Comparison of ENCODE assay signal across 8 mouse cellular contexts in the genomic region with DNA sequence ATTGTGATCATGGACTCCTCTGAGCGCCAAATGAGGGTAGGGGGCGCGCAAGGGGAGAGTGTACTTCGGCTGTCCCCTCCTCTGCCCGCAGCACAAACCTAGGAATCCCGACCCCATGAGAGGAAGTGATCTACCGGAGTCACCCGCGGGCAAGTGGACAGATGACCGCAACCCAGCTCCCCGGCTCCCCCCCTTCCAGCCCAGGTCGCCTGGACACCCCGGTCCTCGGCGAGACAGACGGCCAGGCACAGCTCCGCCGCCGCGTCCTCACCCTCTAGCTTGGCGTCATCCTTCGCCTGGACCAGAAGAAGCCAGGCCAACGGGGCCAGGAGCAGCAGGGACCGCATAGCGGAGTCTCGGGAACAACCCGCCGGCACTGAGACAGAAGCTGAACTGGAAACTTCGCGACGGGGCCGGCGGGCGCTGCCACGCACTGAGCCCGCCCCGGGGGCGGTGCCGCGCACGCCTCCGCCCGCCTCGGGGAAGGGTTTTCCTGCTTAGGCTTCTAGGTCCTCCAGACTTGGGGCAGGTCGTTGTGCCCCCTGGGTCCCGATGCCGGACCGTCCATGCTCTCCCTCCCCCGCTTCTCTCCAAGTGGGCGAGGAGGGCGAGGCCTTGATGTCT. TPM values are rescaled to one million over a fixed set of nuclear protein-coding genes. Genes with fewer than 3 reads are reported as not detected.
A peak's percentile ranks its signal among the peaks of the same experiment; 100 is the strongest.
DNase-seq lines count a peak whose midpoint lies in the region; ATAC-seq and TF ChIP-seq lines count a peak whose summit lies in the region.

A gene (minus strand): TSS at position 437 of the 624 bp plus-strand sequence.

- peak; percentile 26; the same call in 1 of the 2 replicates for TF ChIP-seq CTCF in stomach, postnatal 0 days (IDR thresholded peaks at IDR 0.05; ENCODE audit: low read depth)

- peak; percentile 41 for ATAC-seq in forebrain, embryonic 15.5 days (replicated peaks)
- ATAC-seq in liver, embryonic 15.5 days (ENCODE audit: insufficient read depth) = peak; percentile 19; the same call in 1 of the 2 replicates
- ATAC-seq in neural tube, embryonic 11.5 days (ENCODE audit: insufficient read depth, low FRiP score, low TSS enrichment) = peak; percentile 48
- peak; percentile 66 for ATAC-seq in stomach, postnatal 0 days (ENCODE audit: low FRiP score, low TSS enrichment)

- H3K27me3 ChIP-seq in forebrain, embryonic 15.5 days = no peaks in the 10 kb centered on the region
- peaks cover 30% of the 10 kb centered on the region; the same call in 1 of the 2 replicates for H3K27me3 ChIP-seq in liver, embryonic 15.5 days
- no peaks in the 10 kb centered on the region for H3K27me3 ChIP-seq in neural tube, embryonic 11.5 days (ENCODE audit: control insufficient read depth, insufficient read depth, low read length)
- no peaks in the 10 kb centered on the region for H3K27me3 ChIP-seq in stomach, postnatal 0 days (ENCODE audit: control insufficient read depth, insufficient read depth, low read length)

- DNase-seq in ES-E14 (ENCODE audit: low read depth, low spot score) = no peak
- DNase-seq in cerebellum, adult 18-20 months = peak; percentile 72 to 82
- peak; percentile 92 for DNase-seq in heart, postnatal 10 days
- DNase-seq in kidney, postnatal 4 days = peak; percentile 84 to 91
- DNase-seq in neural tube, embryonic 11.5 days (ENCODE audit: low spot score) = peak; percentile 80
- DNase-seq in stomach, postnatal 0 days (ENCODE audit: low spot score) = peak; percentile 81

- no peak within 1 kb of the TSS for H3K27ac ChIP-seq in ES-E14 (ENCODE audit: insufficient read depth, low read depth, low read length, poor library complexity, severe bottlenecking)
- H3K27ac ChIP-seq in forebrain, embryonic 15.5 days (replicated peaks) = peak within 1 kb of the TSS; percentile 33; the same call in 1 of the 2 replicates
- H3K27ac ChIP-seq in liver, embryonic 15.5 days (replicated peaks) = no peak within 1 kb of the TSS; the same call in 1 of the 2 replicates
- H3K27ac ChIP-seq in neural tube, embryonic 11.5 days (ENCODE audit: low read depth, low read length) = 0 out of 2 replicates have a peak within 1 kb of the TSS, but pooled peaks have one; percentile 34
- H3K27ac ChIP-seq in stomach, postnatal 0 days (replicated peaks) = peak within 1 kb of the TSS; percentile 76

- H3K4me2 ChIP-seq in forebrain, embryonic 15.5 days (replicated peaks) = peak within 1 kb of the TSS; percentile 90
- H3K4me2 ChIP-seq in liver, embryonic 15.5 days = peak within 1 kb of the TSS; percentile 90
- peak within 1 kb of the TSS; percentile 89 for H3K4me2 ChIP-seq in neural tube, embryonic 11.5 days (ENCODE audit: low read depth)
- peak within 1 kb of the TSS; percentile 86 for H3K4me2 ChIP-seq in stomach, postnatal 0 days (replicated peaks; ENCODE audit: low read depth)

- intact Hi-C loops in heart, postnatal 10 days (cut with DNase I) = no loop called here

- peak within 1 kb of the TSS; percentile 88 for H3K9ac ChIP-seq in ES-E14 (ENCODE audit: insufficient read depth, low read depth, low read length, poor library complexity, severe bottlenecking)
- H3K9ac ChIP-seq in forebrain, embryonic 15.5 days (replicated peaks) = peak within 1 kb of the TSS; percentile 54
- H3K9ac ChIP-seq in liver, embryonic 15.5 days = peak within 1 kb of the TSS; percentile 64
- peak within 1 kb of the TSS; percentile 78 for H3K9ac ChIP-seq in neural tube, embryonic 11.5 days (ENCODE audit: low read length)
- peak within 1 kb of the TSS; percentile 75 for H3K9ac ChIP-seq in stomach, postnatal 0 days (ENCODE audit: low read length)

- WGBS in forebrain, embryonic 15.5 days = under 1% methylated on average over 43 of the region's 51 CpGs
- WGBS in liver, embryonic 15.5 days (ENCODE audit: insufficient replicate concordance) = 1% methylated on average over 51 of the region's 51 CpGs
- under 1% methylated on average over 45 of the region's 51 CpGs for WGBS in neural tube, embryonic 11.5 days
- WGBS in stomach, postnatal 0 days = under 1% methylated on average over 49 of the region's 51 CpGs

- in situ Hi-C loops in ES-E14 (cut with MboI; ENCODE audit: low sequenced_read_pairs in 2 of 2, unreplicated experiment in 2 of 2) = no loop called here

- no peak for TF ChIP-seq EP300 in stomach, postnatal 0 days (optimal IDR thresholded peaks at IDR 0.05)

- H3K4me3 ChIP-seq in ES-E14 (ENCODE audit: insufficient read depth in 1 of 2, low read depth in 1 of 2, low read length in 2 of 2, poor library complexity in 1 of 2, severe bottlenecking in 1 of 2) = peak within 1 kb of the TSS; percentile 68 to 90
- peak within 1 kb of the TSS; percentile 53 for H3K4me3 ChIP-seq in forebrain, embryonic 15.5 days
- peak within 1 kb of the TSS; percentile 65 for H3K4me3 ChIP-seq in liver, embryonic 15.5 days (replicated peaks)
- peak within 1 kb of the TSS; percentile 62 for H3K4me3 ChIP-seq in neural tube, embryonic 11.5 days (ENCODE audit: low read depth, low read length)
- peak within 1 kb of the TSS; percentile 72 for H3K4me3 ChIP-seq in stomach, postnatal 0 days (ENCODE audit: low read depth, low read length)

- H3K9me3 ChIP-seq in ES-E14 (ENCODE audit: control insufficient read depth, insufficient read depth, low read depth, low read length) = no peaks in the 10 kb centered on the region
- no peaks in the 10 kb centered on the region for H3K9me3 ChIP-seq in forebrain, embryonic 15.5 days
- no peaks in the 10 kb centered on the region for H3K9me3 ChIP-seq in liver, embryonic 15.5 days (replicated peaks)
- H3K9me3 ChIP-seq in neural tube, embryonic 11.5 days (ENCODE audit: control insufficient read depth, low read length) = no peaks in the 10 kb centered on the region
- H3K9me3 ChIP-seq in stomach, postnatal 0 days (ENCODE audit: control insufficient read depth, low read length) = no peaks in the 10 kb centered on the region

- peaks cover 11 to 20% of the 10 kb centered on the region in 2 experiments for H3K4me1 ChIP-seq in ES-E14 (ENCODE audit: control insufficient read depth in 2 of 2, insufficient read depth in 2 of 2, low read length in 2 of 2, poor library complexity in 1 of 2)
- peaks cover 14% of the 10 kb centered on the region for H3K4me1 ChIP-seq in forebrain, embryonic 15.5 days
- peaks cover 39% of the 10 kb centered on the region for H3K4me1 ChIP-seq in liver, embryonic 15.5 days (replicated peaks)
- H3K4me1 ChIP-seq in neural tube, embryonic 11.5 days (ENCODE audit: control insufficient read depth, insufficient read depth, low read length) = peaks cover 1% of the 10 kb centered on the region
- peaks cover 9% of the 10 kb centered on the region; the same call in 1 of the 2 replicates for H3K4me1 ChIP-seq in stomach, postnatal 0 days (replicated peaks; ENCODE audit: control insufficient read depth, insufficient read depth)

- H3K36me3 ChIP-seq in ES-E14 (ENCODE audit: control insufficient read depth, insufficient read depth, low read length, poor library complexity, severe bottlenecking) = no peaks in the 10 kb centered on the region; the same call in 1 of the 2 replicates
- H3K36me3 ChIP-seq in forebrain, embryonic 15.5 days = no peaks in the 10 kb centered on the region
- no peaks in the 10 kb centered on the region for H3K36me3 ChIP-seq in liver, embryonic 15.5 days (replicated peaks)
- H3K36me3 ChIP-seq in neural tube, embryonic 11.5 days (ENCODE audit: control insufficient read depth, insufficient read depth, low read length) = no peaks in the 10 kb centered on the region
- no peaks in the 10 kb centered on the region for H3K36me3 ChIP-seq in stomach, postnatal 0 days (ENCODE audit: control insufficient read depth, insufficient read depth, low read length)

TF ChIP-seq in ES-E14, 5 proteins besides CTCF, POLR2A, EP300 and RAD21:
- TF ChIP-seq ZNF384 (IDR thresholded peaks at IDR 0.05; ENCODE audit: low read depth, low read length) (no peak), MAFK (IDR thresholded peaks at IDR 0.05; ENCODE audit: insufficient read depth, low read depth, low read length) (no peak)

RNA-seq across cellular contexts. Expression of the gene that starts here (rescaled TPM):
- 26.2 and 50.0 TPM in 2 replicates for total RNA-seq in ES-E14 (2012; rRNA removed)
- polyA plus RNA-seq in forebrain, embryonic 15.5 days (2015; fragmentation: Nextera tagmentation; extraction: Ambion mirVana) = 16.1 and 16.4 TPM in 2 replicates
- total RNA-seq in heart, postnatal 10 days (2021) = 100 to 1,000 TPM in 1 of 2 experiments, 10 to 100 TPM in 1; 97.7 to 104 TPM
- polyA plus RNA-seq in liver, embryonic 15.5 days (2015; fragmentation: Nextera tagmentation; extraction: Ambion mirVana) = 29.0 and 30.6 TPM in 2 replicates
- polyA plus RNA-seq in neural tube, embryonic 11.5 days (2014; fragmentation: Nextera tagmentation; extraction: Ambion mirVana) = 33.2 and 35.2 TPM in 2 replicates
- polyA plus RNA-seq in stomach, postnatal 0 days (2015; fragmentation: Nextera tagmentation; extraction: Ambion mirVana) = 20.1 and 21.7 TPM in 2 replicates

Comparison
In these comparisons a context has a peak if more than half of its experiments do, and no peak if none do; other contexts are left out.
1. H3K27ac ChIP-seq: peak in forebrain, embryonic 15.5 days (single experiment), neural tube, embryonic 11.5 days (single experiment) and stomach, postnatal 0 days (single experiment); none in ES-E14 (single experiment) and liver, embryonic 15.5 days (single experiment).
2. Peak in every context shown above with its lines, with median percentiles within 50 percentile points of each other: H3K4me3 ChIP-seq, H3K9ac ChIP-seq, ATAC-seq and H3K4me2 ChIP-seq.